Comparison of ENCODE assay signal across 17 mouse cellular contexts in the genomic region with DNA sequence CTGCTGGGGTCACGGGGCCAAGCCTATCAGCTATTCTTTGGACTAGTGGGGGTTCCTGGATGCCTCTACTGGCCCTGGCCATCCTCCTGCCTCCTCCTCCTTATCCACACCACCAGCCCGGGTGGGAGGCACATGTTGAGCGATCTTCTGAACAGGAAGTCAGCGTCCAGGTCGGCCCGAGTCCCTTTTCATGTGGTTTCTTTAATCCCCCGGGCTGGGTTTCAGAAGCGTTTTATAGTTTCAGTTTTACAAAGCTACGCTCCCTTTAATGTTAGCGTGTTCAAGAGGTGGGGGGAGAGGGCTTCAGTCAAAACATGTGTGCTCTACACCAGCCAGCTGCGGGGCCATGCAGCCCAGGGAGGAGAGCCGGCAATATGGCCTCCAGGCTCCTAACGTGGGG. TPM values are rescaled to one million over a fixed set of nuclear protein-coding genes. Genes with fewer than 3 reads are reported as not detected.
A peak's percentile ranks its signal among the peaks of the same experiment; 100 is the strongest.
DNase-seq lines count a peak whose midpoint lies in the region; ATAC-seq and TF ChIP-seq lines count a peak whose summit lies in the region.
"Had no signal": no experiment of that assay in that cellular context is flagged by ENCODE, and none has a peak within 500 bp of the region (broad histone marks: within the 10 kb centered on the region; RNA-seq: fewer than 3 reads in every experiment).

No protein-coding gene starts in this region.

- H3K9me3 ChIP-seq in liver, postnatal 0 days (ENCODE audit: low read length): no peaks in the 10 kb centered on the region
- H3K9me3 ChIP-seq in liver, embryonic 12.5 days (replicated peaks): no peaks in the 10 kb centered on the region
- no peaks in the 10 kb centered on the region for H3K9me3 ChIP-seq in embryonic facial prominence, embryonic 13.5 days
- H3K9me3 ChIP-seq in megakaryocyte, embryonic 14.5 days: no peaks in the 10 kb centered on the region
- H3K9me3 ChIP-seq in midbrain, postnatal 0 days (ENCODE audit: low read length): no peaks in the 10 kb centered on the region
- H3K9me3 ChIP-seq: intestine, embryonic 15.5 days; midbrain, embryonic 13.5 days had no signal

- no peak overlapping the region for H3K27ac ChIP-seq in liver, postnatal 0 days (ENCODE audit: low read depth)
- H3K27ac ChIP-seq in liver, embryonic 12.5 days: no peak overlapping the region
- H3K27ac ChIP-seq in embryonic facial prominence, embryonic 13.5 days: no peak overlapping the region
- H3K27ac ChIP-seq in midbrain, postnatal 0 days (ENCODE audit: low read depth, low read length): no peak overlapping the region
- H3K27ac ChIP-seq: gastrocnemius, adult 2 months; intestine, embryonic 15.5 days; midbrain, embryonic 13.5 days had no signal

- TF ChIP-seq EP300 in liver, postnatal 0 days (IDR thresholded peaks at IDR 0.05; ENCODE audit: low read depth): no peak

- DNase-seq in liver, postnatal 0 days: no peak
- peak; percentile 48 to 65 for DNase-seq in thymus, postnatal 36 days
- DNase-seq in gastrocnemius, postnatal 25 days: no peak
- no peak for DNase-seq in midbrain, postnatal 0 days (ENCODE audit: low spot score)
- DNase-seq: cerebellum, adult 9-10 months; gastrocnemius, adult 2 months; kidney, postnatal 4 days had no signal

- H3K4me1 ChIP-seq in liver, postnatal 0 days (ENCODE audit: insufficient read depth): peaks cover 8% of the 10 kb centered on the region
- H3K4me1 ChIP-seq in liver, embryonic 12.5 days: peaks cover 43% of the 10 kb centered on the region
- H3K4me1 ChIP-seq in embryonic facial prominence, embryonic 13.5 days: peaks cover 43% of the 10 kb centered on the region
- peaks cover 27% of the 10 kb centered on the region for H3K4me1 ChIP-seq in megakaryocyte, embryonic 14.5 days
- H3K4me1 ChIP-seq in midbrain, postnatal 0 days (ENCODE audit: insufficient read depth, low read length): no peaks in the 10 kb centered on the region

- peak; percentile 22; the same call in 1 of the 2 replicates for ATAC-seq in liver, postnatal 0 days
- ATAC-seq in liver, embryonic 12.5 days: no peak
- 0 out of 2 replicates have a peak, but pooled peaks have one; percentile 34 for ATAC-seq in embryonic facial prominence, embryonic 13.5 days (ENCODE audit: insufficient number of reproducible peaks, insufficient read depth, low FRiP score, low TSS enrichment, low read depth)
- no peak for ATAC-seq in megakaryocyte-erythroid progenitor cell, adult 5-6 weeks (replicated peaks; ENCODE audit: low FRiP score, low TSS enrichment, poor library complexity, severe bottlenecking)
- ATAC-seq in midbrain, postnatal 0 days (ENCODE audit: low FRiP score): no peak
- ATAC-seq: intestine, embryonic 15.5 days; midbrain, embryonic 13.5 days had no signal

- H3K36me3 ChIP-seq in liver, postnatal 0 days (replicated peaks; ENCODE audit: insufficient read depth, low read length): no peaks in the 10 kb centered on the region
- no peaks in the 10 kb centered on the region for H3K36me3 ChIP-seq in liver, embryonic 12.5 days
- no peaks in the 10 kb centered on the region for H3K36me3 ChIP-seq in embryonic facial prominence, embryonic 13.5 days
- H3K36me3 ChIP-seq in megakaryocyte, embryonic 14.5 days (replicated peaks; ENCODE audit: low read length): no peaks in the 10 kb centered on the region
- no peaks in the 10 kb centered on the region for H3K36me3 ChIP-seq in midbrain, postnatal 0 days (ENCODE audit: insufficient read depth, low read length)
- H3K36me3 ChIP-seq: intestine, embryonic 15.5 days; midbrain, embryonic 13.5 days had no signal

- 0 out of 2 replicates have a peak, but pooled peaks cover 2% of the 10 kb centered on the region for H3K27me3 ChIP-seq in liver, postnatal 0 days (ENCODE audit: insufficient read depth, low read length)
- peaks cover 40% of the 10 kb centered on the region for H3K27me3 ChIP-seq in liver, embryonic 12.5 days (replicated peaks)
- peaks cover 12% of the 10 kb centered on the region; the same call in 1 of the 2 replicates for H3K27me3 ChIP-seq in embryonic facial prominence, embryonic 13.5 days
- H3K27me3 ChIP-seq in megakaryocyte, embryonic 14.5 days (replicated peaks): peaks cover 47% of the 10 kb centered on the region
- H3K27me3 ChIP-seq in midbrain, postnatal 0 days (ENCODE audit: insufficient read depth, low read length): 0 out of 2 replicates have a peak, but pooled peaks cover 4% of the 10 kb centered on the region
- H3K27me3 ChIP-seq: intestine, embryonic 15.5 days had no signal

- no peak for TF ChIP-seq CTCF in liver, postnatal 0 days (IDR thresholded peaks at IDR 0.05; ENCODE audit: low read depth)
- TF ChIP-seq CTCF in midbrain, postnatal 0 days (IDR thresholded peaks at IDR 0.05): no peak

- no peak overlapping the region for H3K4me3 ChIP-seq in liver, postnatal 0 days (ENCODE audit: low read depth, low read length)
- no peak overlapping the region for H3K4me3 ChIP-seq in liver, embryonic 12.5 days
- H3K4me3 ChIP-seq in embryonic facial prominence, embryonic 13.5 days: no peak overlapping the region
- peak overlapping the region; percentile 42 for H3K4me3 ChIP-seq in megakaryocyte, embryonic 14.5 days (replicated peaks)
- H3K4me3 ChIP-seq in midbrain, postnatal 0 days (ENCODE audit: low read depth, low read length): no peak overlapping the region
- H3K4me3 ChIP-seq: erythroblast, embryonic 14.5 days; gastrocnemius, adult 2 months; intestine, embryonic 15.5 days; midbrain, embryonic 13.5 days had no signal

- H3K9ac ChIP-seq in liver, postnatal 0 days (replicated peaks): no peak overlapping the region
- no peak overlapping the region for H3K9ac ChIP-seq in liver, embryonic 12.5 days
- H3K9ac ChIP-seq in embryonic facial prominence, embryonic 13.5 days: 0 out of 2 replicates have a peak overlapping the region, but pooled peaks have one; percentile 40
- H3K9ac ChIP-seq in midbrain, postnatal 0 days (replicated peaks; ENCODE audit: low read length, poor library complexity, severe bottlenecking): no peak overlapping the region
- H3K9ac ChIP-seq: intestine, embryonic 15.5 days; midbrain, embryonic 13.5 days had no signal

- H3K4me2 ChIP-seq in liver, postnatal 0 days (ENCODE audit: low read depth, low read length): 0 out of 2 replicates have a peak overlapping the region, but pooled peaks have one; percentile 13
- H3K4me2 ChIP-seq in liver, embryonic 12.5 days: no peak overlapping the region
- peak overlapping the region; percentile 30 for H3K4me2 ChIP-seq in embryonic facial prominence, embryonic 13.5 days
- H3K4me2 ChIP-seq in midbrain, postnatal 0 days (ENCODE audit: low read depth, low read length, poor library complexity, severe bottlenecking): no peak overlapping the region
- H3K4me2 ChIP-seq: intestine, embryonic 15.5 days; midbrain, embryonic 13.5 days had no signal

- 39% methylated on average over 13 of the region's 13 CpGs for WGBS in liver, postnatal 0 days (ENCODE audit: insufficient replicate concordance)
- WGBS in liver, embryonic 12.5 days (ENCODE audit: insufficient replicate concordance): 57% methylated on average over 13 of the region's 13 CpGs
- WGBS in embryonic facial prominence, embryonic 13.5 days: 19% methylated on average over 13 of the region's 13 CpGs
- 71% methylated on average over 13 of the region's 13 CpGs for WGBS in midbrain, postnatal 0 days

RNA-seq across cellular contexts. Expression of a gene that starts 40.4 kb away (rescaled TPM):
- polyA plus RNA-seq in liver, postnatal 0 days (2015; fragmentation: Nextera tagmentation; extraction: Ambion mirVana): not detected in 2 replicates
- polyA plus RNA-seq in liver, embryonic 12.5 days (2016; fragmentation: Nextera tagmentation; extraction: Ambion mirVana): not detected in 2 replicates
- not detected in 2 replicates for polyA plus RNA-seq in embryonic facial prominence, embryonic 13.5 days (2015; fragmentation: Nextera tagmentation; extraction: Ambion mirVana)
- polyA plus RNA-seq in megakaryocyte, embryonic 14.5 days (2012; ENCODE audit: insufficient read depth, low replicate concordance): not detected in 2 replicates
- total RNA-seq in megakaryocyte-erythroid progenitor cell, adult 5-6 weeks (2014; fragmentation: Nextera tagmentation): not detected in 2 replicates
- total RNA-seq in megakaryocyte-erythroid progenitor cell, adult 5-6 weeks (2017): not detected in 2 replicates
- 1 to 10 TPM; 5.2 to 5.3 TPM for total RNA-seq in gastrocnemius, postnatal 25 days (2021)
- 0.44 TPM in 1 of 2 replicates, not detected in the other for total RNA-seq in midbrain, postnatal 0 days (2014; rRNA removed)
- not detected in 2 replicates for polyA plus RNA-seq in midbrain, postnatal 0 days (2015; fragmentation: Nextera tagmentation; extraction: Ambion mirVana)
- total RNA-seq: left cerebral cortex, postnatal 10 days had no signal
- polyA plus RNA-seq: erythroblast, embryonic 14.5 days; intestine, embryonic 15.5 days; lung, embryonic 16.5 days; midbrain, embryonic 13.5 days; neural tube, embryonic 14.5 days had no signal

RNA-seq across cellular contexts. Expression of a gene that starts 56.7 kb away (rescaled TPM):
- 73.4 and 76.7 TPM in 2 replicates for polyA plus RNA-seq in liver, postnatal 0 days (2015; fragmentation: Nextera tagmentation; extraction: Ambion mirVana)
- polyA plus RNA-seq in liver, embryonic 12.5 days (2016; fragmentation: Nextera tagmentation; extraction: Ambion mirVana): 220 and 226 TPM in 2 replicates
- 371 and 401 TPM in 2 replicates for polyA plus RNA-seq in embryonic facial prominence, embryonic 13.5 days (2015; fragmentation: Nextera tagmentation; extraction: Ambion mirVana)
- polyA plus RNA-seq in megakaryocyte, embryonic 14.5 days (2012; ENCODE audit: insufficient read depth, low replicate concordance): 18.5 TPM in 1 of 2 replicates, not detected in the other
- total RNA-seq in megakaryocyte-erythroid progenitor cell, adult 5-6 weeks (2014; fragmentation: Nextera tagmentation): 456 and 583 TPM in 2 replicates
- 804 and 881 TPM in 2 replicates for total RNA-seq in megakaryocyte-erythroid progenitor cell, adult 5-6 weeks (2017)
- 100 to 1,000 TPM; 105 to 113 TPM for total RNA-seq in gastrocnemius, postnatal 25 days (2021)
- 94.0 and 98.7 TPM in 2 replicates for total RNA-seq in midbrain, postnatal 0 days (2014; rRNA removed)
- polyA plus RNA-seq in midbrain, postnatal 0 days (2015; fragmentation: Nextera tagmentation; extraction: Ambion mirVana): 80.7 and 94.6 TPM in 2 replicates

Comparison
In these comparisons a context has a peak if more than half of its experiments do, and no peak if none do; other contexts are left out.
1. ATAC-seq: peak in liver, postnatal 0 days (single experiment) and embryonic facial prominence, embryonic 13.5 days (single experiment); none in liver, embryonic 12.5 days (single experiment), megakaryocyte-erythroid progenitor cell, adult 5-6 weeks (single experiment) and midbrain, postnatal 0 days (single experiment).
2. H3K4me2 ChIP-seq: peak in liver, postnatal 0 days (single experiment) and embryonic facial prominence, embryonic 13.5 days (single experiment); none in liver, embryonic 12.5 days (single experiment) and midbrain, postnatal 0 days (single experiment).
3. DNase-seq: peak in thymus, postnatal 36 days (2 of 2); none in liver, postnatal 0 days (single experiment), gastrocnemius, postnatal 25 days (single experiment) and midbrain, postnatal 0 days (single experiment).